Comparison of ENCODE assay signal across 9 mouse cellular contexts in genomic region chr8:54507428-54508095, GRCm38 (mm10). TPM values are rescaled to one million over a fixed set of nuclear protein-coding genes. Genes with fewer than 3 reads are reported as not detected.
DNase-seq lines count a peak whose midpoint lies in the region; ATAC-seq and TF ChIP-seq lines count a peak whose summit lies in the region.
"Had no signal": no experiment of that assay in that cellular context is flagged by ENCODE, and none has a peak within 500 bp of the region (broad histone marks: within the 10 kb centered on the region; RNA-seq: fewer than 3 reads in every experiment).

No protein-coding gene starts in this region.

- H3K4me1 ChIP-seq in forebrain, embryonic 10.5 days: peaks cover 11% of the 10 kb centered on the region
- no peaks in the 10 kb centered on the region for H3K4me1 ChIP-seq in lung, adult 2 months (ENCODE audit: control insufficient read depth, insufficient read depth, low read length)
- no peaks in the 10 kb centered on the region for H3K4me1 ChIP-seq in neural tube, embryonic 14.5 days (ENCODE audit: control insufficient read depth, insufficient read depth, low read length)
- H3K4me1 ChIP-seq: embryonic facial prominence, embryonic 12.5 days had no signal

- H3K27ac ChIP-seq in forebrain, embryonic 10.5 days: no peak overlapping the region
- H3K27ac ChIP-seq in layer of hippocampus, adult 2 months: peak overlapping the region; percentile 41; the same call in 1 of the 2 replicates
- H3K27ac ChIP-seq in neural tube, embryonic 14.5 days (ENCODE audit: low read depth, low read length): no peak overlapping the region
- H3K27ac ChIP-seq: embryonic facial prominence, embryonic 12.5 days had no signal

- H3K4me3 ChIP-seq in forebrain, embryonic 10.5 days: no peak overlapping the region
- H3K4me3 ChIP-seq in layer of hippocampus, adult 2 months: peak overlapping the region; percentile 48
- no peak overlapping the region for H3K4me3 ChIP-seq in lung, adult 2 months (replicated peaks; ENCODE audit: extremely low read depth, low read depth, low read length)
- no peak overlapping the region for H3K4me3 ChIP-seq in neural tube, embryonic 14.5 days (ENCODE audit: low read depth, low read length)
- H3K4me3 ChIP-seq: embryonic facial prominence, embryonic 12.5 days had no signal

- peak; percentile 92 for TF ChIP-seq CTCF in layer of hippocampus, adult 2 months (conservative IDR thresholded peaks at IDR 0.05)
- TF ChIP-seq CTCF in lung, adult 2 months (IDR thresholded peaks at IDR 0.05; ENCODE audit: insufficient read depth, low read length): peak; percentile 29; the same call in 1 of the 2 replicates

- 0 out of 2 replicates have a peak overlapping the region, but pooled peaks have one; percentile 25 for H3K9ac ChIP-seq in neural tube, embryonic 14.5 days (replicated peaks; ENCODE audit: low read depth, low read length)
- H3K9ac ChIP-seq: embryonic facial prominence, embryonic 12.5 days had no signal

- 31% methylated on average over 6 of the region's 6 CpGs for WGBS in forebrain, embryonic 10.5 days
- WGBS in lung, adult 2 months: 25% methylated on average over 6 of the region's 6 CpGs
- 20% methylated on average over 6 of the region's 6 CpGs for WGBS in neural tube, embryonic 14.5 days

- H3K9me3 ChIP-seq in forebrain, embryonic 10.5 days: no peaks in the 10 kb centered on the region
- no peaks in the 10 kb centered on the region for H3K9me3 ChIP-seq in neural tube, embryonic 14.5 days (ENCODE audit: control insufficient read depth, low read length)
- H3K9me3 ChIP-seq: embryonic facial prominence, embryonic 12.5 days had no signal

- H3K27me3 ChIP-seq in forebrain, embryonic 10.5 days (ENCODE audit: poor library complexity, severe bottlenecking): no peaks in the 10 kb centered on the region
- H3K27me3 ChIP-seq in neural tube, embryonic 14.5 days (ENCODE audit: control insufficient read depth, insufficient read depth, low read length): no peaks in the 10 kb centered on the region
- H3K27me3 ChIP-seq: embryonic facial prominence, embryonic 12.5 days had no signal

- peak; percentile 84 for ATAC-seq in CD4-positive, CD25-positive, alpha-beta regulatory T cell, adult 4 months
- peak; percentile 83 to 84 for ATAC-seq in hematopoietic stem cell, adult 5-6 weeks (replicated peaks in 1 of 2; ENCODE audit: insufficient read depth in 1 of 2, low FRiP score in 2 of 2, low TSS enrichment in 1 of 2, low read depth in 1 of 2, poor library complexity in 2 of 2, severe bottlenecking in 2 of 2)
- peak; percentile 70 for ATAC-seq in neural tube, embryonic 14.5 days (ENCODE audit: low read depth)

- TF ChIP-seq POLR2A in lung, adult 2 months (IDR thresholded peaks at IDR 0.05; ENCODE audit: borderline replicate concordance, extremely low read depth, low read depth, low read length): no peak

- H3K36me3 ChIP-seq in forebrain, embryonic 10.5 days (replicated peaks): no peaks in the 10 kb centered on the region
- no peaks in the 10 kb centered on the region for H3K36me3 ChIP-seq in neural tube, embryonic 14.5 days (ENCODE audit: control insufficient read depth, insufficient read depth, low read length)
- H3K36me3 ChIP-seq: embryonic facial prominence, embryonic 12.5 days had no signal

- H3K4me2 ChIP-seq in neural tube, embryonic 14.5 days (ENCODE audit: low read depth, low read length): peak overlapping the region; percentile 18; the same call in 1 of the 2 replicates
- H3K4me2 ChIP-seq: embryonic facial prominence, embryonic 12.5 days had no signal

- DNase-seq in brain, adult 2 months (ENCODE audit: low read depth, low spot score): peak; percentile 92
- peak; percentile 60 for DNase-seq in forebrain, embryonic 10.5 days (ENCODE audit: extremely low spot score, low spot score)
- DNase-seq in layer of hippocampus, adult 2 months (ENCODE audit: low spot score in 2 of 2): peak; percentile 89 to 92
- peak; percentile 64 for DNase-seq in lung, adult 2 months
- peak; percentile 44 for DNase-seq in testis, postnatal 14 days (ENCODE audit: low spot score)

RNA-seq across cellular contexts. Expression of gene Asb5, which starts 21.8 kb away (rescaled TPM):
- polyA plus RNA-seq in CD4-positive, CD25-positive, alpha-beta regulatory T cell, adult 4 months (2017; shearing (Covaris generic)): not detected
- 4.0 and 4.9 TPM in 2 replicates for polyA plus RNA-seq in forebrain, embryonic 10.5 days (2016; fragmentation: Nextera tagmentation; extraction: Ambion mirVana)
- total RNA-seq in hematopoietic stem cell, adult 5-6 weeks (2017): not detected in 2 replicates
- 1 to 10 TPM; 1.5 to 1.7 TPM for total RNA-seq in layer of hippocampus, adult 2 months (2021)
- 0.65 and 7.8 TPM in 2 replicates for polyA plus RNA-seq in lung, adult 2 months (2012; rRNA removed)
- 5.3 and 9.4 TPM in 2 replicates for polyA plus RNA-seq in neural tube, embryonic 14.5 days (2014; fragmentation: Nextera tagmentation; extraction: Ambion mirVana)

RNA-seq across cellular contexts. Expression of gene Spcs3, which starts 22.2 kb away (rescaled TPM):
- polyA plus RNA-seq in CD4-positive, CD25-positive, alpha-beta regulatory T cell, adult 4 months (2017; shearing (Covaris generic)): 100 to 1,000 TPM; 114 to 129 TPM
- polyA plus RNA-seq in forebrain, embryonic 10.5 days (2016; fragmentation: Nextera tagmentation; extraction: Ambion mirVana): 91.4 and 99.6 TPM in 2 replicates
- 82.5 and 93.7 TPM in 2 replicates for total RNA-seq in hematopoietic stem cell, adult 5-6 weeks (2017)
- 10 to 100 TPM; 44.9 to 47.1 TPM for total RNA-seq in layer of hippocampus, adult 2 months (2021)
- 6.6 and 13.4 TPM in 2 replicates for polyA plus RNA-seq in lung, adult 2 months (2012; rRNA removed)
- 43.5 and 44.3 TPM in 2 replicates for polyA plus RNA-seq in neural tube, embryonic 14.5 days (2014; fragmentation: Nextera tagmentation; extraction: Ambion mirVana)
